Mouse (Mus musculus): ENCODE measurements around the gene Adcy6. TPM values are rescaled to one million over a fixed set of nuclear protein-coding genes. Genes with fewer than 3 reads are reported as not detected.
A peak's percentile ranks its signal among the peaks of the same experiment; 100 is the strongest.

The Adcy6 gene
- polyA plus RNA-seq, 1 experiment from 2014 or later: 18.6 TPM

DNA sequence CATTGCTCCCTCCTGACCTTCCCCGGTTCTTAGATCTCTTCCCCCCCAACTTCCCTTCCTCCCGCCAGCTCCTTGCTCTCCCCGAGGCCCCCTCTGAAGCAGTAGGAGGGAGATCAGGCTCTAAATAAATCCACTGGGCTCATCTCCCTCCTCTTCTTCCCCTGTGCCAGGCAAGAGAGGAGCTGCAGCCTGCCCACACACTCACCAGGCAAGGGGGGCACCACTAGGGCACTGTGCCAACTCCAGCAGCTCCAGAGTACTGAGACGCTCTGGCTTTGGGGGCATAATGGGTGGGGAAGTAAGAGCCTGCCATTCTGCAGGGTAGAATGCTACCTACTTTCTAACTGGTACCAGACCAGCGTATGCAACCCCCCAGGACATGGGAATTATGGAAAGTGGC is 26.6 kb upstream of the Adcy6 start:
- peaks cover 20% of the 10 kb centered on the region for H3K27me3 ChIP-seq
- H3K4me1 ChIP-seq: peaks cover 52% of the 10 kb centered on the region
- H3K9me3 ChIP-seq (replicated peaks): no peaks in the 10 kb centered on the region
- H3K9ac ChIP-seq: peak overlapping the region; percentile 94
- 49% methylated on average over 5 of the region's 5 CpGs for WGBS
- peak overlapping the region; percentile 83 for H3K4me3 ChIP-seq
- no peak overlapping the region for H3K27ac ChIP-seq
- H3K4me2 ChIP-seq (replicated peaks): peak overlapping the region; percentile 88
- H3K36me3 ChIP-seq: peaks cover 26% of the 10 kb centered on the region
- no peak for ATAC-seq (ENCODE audit: low FRiP score)

DNA sequence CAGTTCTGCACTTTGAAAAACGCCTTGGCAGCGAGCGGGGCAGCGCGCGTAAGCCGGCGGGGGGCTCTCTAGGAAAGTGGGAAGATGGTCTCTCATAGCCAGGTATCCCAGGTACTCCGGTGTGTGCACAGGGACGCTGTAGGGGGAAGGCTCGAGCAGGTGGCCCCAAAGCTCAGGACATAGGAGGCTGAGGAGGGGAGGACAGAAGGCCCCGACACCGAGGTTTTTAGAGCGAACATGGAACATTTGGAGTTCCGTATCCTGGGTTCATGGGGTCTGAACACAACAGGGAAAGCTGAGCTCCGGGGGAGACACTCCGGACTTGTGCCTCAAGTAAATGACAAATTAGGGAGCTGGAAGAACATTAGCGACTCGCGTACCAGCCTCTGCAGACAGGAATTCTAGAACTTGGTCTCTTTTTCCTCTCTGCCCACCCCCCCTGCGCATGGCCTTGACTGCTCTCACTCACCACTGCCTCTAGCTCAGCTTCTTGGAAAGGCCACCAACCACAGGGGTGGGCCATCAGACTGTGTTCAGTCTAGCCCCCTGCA is 25.5 kb upstream of the Adcy6 start:
- peaks cover 31% of the 10 kb centered on the region for H3K27me3 ChIP-seq
- H3K9ac ChIP-seq: peak overlapping the region; percentile 94
- peak; percentile 4; the same call in 1 of the 2 replicates for ATAC-seq (ENCODE audit: low FRiP score)
- H3K4me3 ChIP-seq: peak overlapping the region; percentile 83
- WGBS: 1% methylated on average over 21 of the region's 21 CpGs
- H3K36me3 ChIP-seq: peaks cover 14% of the 10 kb centered on the region
- peak overlapping the region; percentile 99 for H3K27ac ChIP-seq
- peak overlapping the region; percentile 88 for H3K4me2 ChIP-seq (replicated peaks)
- peaks cover 61% of the 10 kb centered on the region for H3K4me1 ChIP-seq
- H3K9me3 ChIP-seq (replicated peaks): no peaks in the 10 kb centered on the region

DNA sequence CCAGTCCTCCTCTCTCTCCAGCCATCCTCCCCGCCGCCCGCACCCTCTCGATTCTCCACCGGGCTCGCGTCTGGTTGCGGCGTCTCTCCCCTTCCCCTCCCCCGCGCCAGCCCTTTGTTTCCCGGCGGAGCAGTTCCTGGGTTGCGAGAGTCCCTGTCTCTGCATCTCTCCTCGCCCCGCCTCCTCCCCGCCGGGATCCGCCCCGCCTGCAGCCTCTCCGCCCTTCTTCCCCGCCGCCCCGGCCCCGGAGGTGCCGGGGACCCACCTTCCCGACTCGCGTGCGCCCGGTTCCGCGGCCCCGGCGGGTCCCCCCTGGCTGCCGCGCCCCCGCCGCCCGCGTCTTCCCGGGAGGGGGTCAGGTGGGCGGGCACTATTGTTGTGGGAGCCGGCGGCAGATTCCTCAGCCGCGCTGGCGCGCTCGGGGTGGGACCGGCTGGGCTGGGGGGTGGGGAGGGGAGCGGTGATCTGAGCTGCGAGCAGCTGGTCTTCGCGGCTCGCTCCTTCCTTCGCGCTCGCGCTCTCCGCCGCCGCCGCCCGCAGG is 24.7 kb upstream of the Adcy6 start:
- WGBS: 2% methylated on average over 51 of the region's 65 CpGs
- H3K9me3 ChIP-seq (replicated peaks): no peaks in the 10 kb centered on the region
- peaks cover 39% of the 10 kb centered on the region for H3K27me3 ChIP-seq
- H3K9ac ChIP-seq: peak overlapping the region; percentile 94
- peaks cover 66% of the 10 kb centered on the region for H3K4me1 ChIP-seq
- H3K36me3 ChIP-seq: peaks cover 7% of the 10 kb centered on the region; the same call in 1 of the 2 replicates
- peak overlapping the region; percentile 83 for H3K4me3 ChIP-seq
- peak overlapping the region; percentile 88 for H3K4me2 ChIP-seq (replicated peaks)
- peak; percentile 77 for ATAC-seq (ENCODE audit: low FRiP score)
- peak overlapping the region; percentile 99 for H3K27ac ChIP-seq

- Histone ChIP-seq H3K9me3 (replicated peaks) (no peaks in the 10 kb centered on the region), H3K9ac (peak overlapping the region; percentile 94), H3K27ac (peak overlapping the region; percentile 99), H3K27me3 (peaks cover 41% of the 10 kb centered on the region), H3K4me3 (peak overlapping the region; percentile 83), H3K4me2 (replicated peaks) (peak overlapping the region; percentile 88), H3K36me3 (0 out of 2 replicates have a peak, but pooled peaks cover under 1% of the 10 kb centered on the region), H3K4me1 (peaks cover 70% of the 10 kb centered on the region)
- ATAC-seq (ENCODE audit: low FRiP score): peak; percentile 11
- under 1% methylated on average over 25 of the region's 25 CpGs for WGBS
Observed at GRCm38 (mm10) chr15:98633822-98634470, 24.1 kb upstream of the Adcy6 start.

- peak overlapping the region; percentile 88 for H3K4me2 ChIP-seq (replicated peaks)
- no peaks in the 10 kb centered on the region for H3K36me3 ChIP-seq
- H3K27ac ChIP-seq: peak overlapping the region; percentile 99
- H3K27me3 ChIP-seq: peaks cover 49% of the 10 kb centered on the region
- peaks cover 79% of the 10 kb centered on the region for H3K4me1 ChIP-seq
- ATAC-seq (ENCODE audit: low FRiP score): no peak
- peak overlapping the region; percentile 83 for H3K4me3 ChIP-seq
- H3K9me3 ChIP-seq (replicated peaks): no peaks in the 10 kb centered on the region
- peak overlapping the region; percentile 94 for H3K9ac ChIP-seq
- 3% methylated on average over 4 of the region's 4 CpGs for WGBS
Observed at GRCm38 (mm10) chr15:98632921-98633320, 23.0 kb upstream of the Adcy6 start.

DNA sequence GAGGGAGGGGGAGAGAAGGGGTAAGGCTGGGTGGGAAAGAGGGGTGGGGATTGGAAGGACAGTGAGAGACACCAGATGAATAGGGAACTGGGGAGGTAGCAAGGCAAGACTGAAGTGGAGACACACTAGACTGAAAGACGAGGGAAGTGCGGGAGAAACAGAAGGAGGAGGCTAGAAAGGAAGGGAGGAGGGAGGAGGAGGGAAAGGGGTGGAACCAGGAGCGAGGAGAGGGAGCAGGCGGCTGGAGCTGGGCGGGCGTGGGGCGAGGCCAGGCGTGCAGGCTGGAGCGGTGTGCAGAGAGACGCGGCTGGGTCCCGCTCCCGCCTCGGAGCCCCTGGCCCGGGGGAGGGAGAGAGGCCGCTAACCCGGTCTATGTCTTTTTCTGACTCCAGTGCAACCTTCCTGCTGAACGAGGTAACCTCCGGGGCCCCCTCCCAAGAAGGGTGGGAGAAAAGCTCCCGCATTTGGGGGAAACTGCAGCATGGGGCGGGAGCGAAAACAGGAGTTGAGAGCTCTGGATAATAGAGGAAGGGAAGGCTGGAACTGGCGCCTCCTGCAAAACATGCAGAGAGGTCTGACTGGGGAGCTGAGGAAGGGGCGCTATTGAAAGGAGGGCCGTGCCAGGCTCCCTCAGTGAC is 22.4 kb upstream of the Adcy6 start:
- Histone ChIP-seq H3K9ac (peak overlapping the region; percentile 94), H3K9me3 (replicated peaks) (no peaks in the 10 kb centered on the region), H3K27ac (peak overlapping the region; percentile 99), H3K4me1 (peaks cover 74% of the 10 kb centered on the region), H3K4me3 (peak overlapping the region; percentile 83), H3K36me3 (no peaks in the 10 kb centered on the region), H3K27me3 (peaks cover 51% of the 10 kb centered on the region), H3K4me2 (replicated peaks) (peak overlapping the region; percentile 88)
- peak; percentile 47 for ATAC-seq (ENCODE audit: low FRiP score)
- WGBS: 1% methylated on average over 15 of the region's 25 CpGs

DNA sequence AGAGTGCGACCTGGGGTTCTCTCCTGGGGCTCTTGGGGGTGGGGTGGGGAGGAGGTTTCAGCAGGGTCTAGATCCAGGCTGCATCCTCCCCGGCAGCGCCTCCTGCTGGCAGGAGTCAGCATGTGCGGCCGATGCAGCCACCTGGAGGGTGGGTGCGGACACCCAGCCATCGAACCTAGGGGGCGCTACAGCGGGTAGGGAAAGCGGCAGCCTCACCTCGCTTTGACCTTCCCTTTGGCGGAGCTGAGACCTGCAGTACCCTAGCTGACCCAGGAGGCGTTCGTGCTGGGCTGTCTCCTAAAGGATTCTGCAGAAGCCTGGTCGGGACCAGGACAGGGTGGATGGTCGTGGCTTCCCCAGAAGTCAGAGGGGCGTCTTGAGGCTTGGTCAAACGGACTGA is 21.6 kb upstream of the Adcy6 start:
- WGBS: 0% methylated on average over 18 of the region's 18 CpGs
- Histone ChIP-seq H3K9ac (peak overlapping the region; percentile 94; the same call in 1 of the 2 replicates), H3K9me3 (replicated peaks) (no peaks in the 10 kb centered on the region), H3K36me3 (no peaks in the 10 kb centered on the region), H3K27me3 (peaks cover 51% of the 10 kb centered on the region), H3K4me1 (peaks cover 67% of the 10 kb centered on the region), H3K4me2 (replicated peaks) (peak overlapping the region; percentile 88), H3K27ac (peak overlapping the region; percentile 99), H3K4me3 (peak overlapping the region; percentile 83)
- ATAC-seq (ENCODE audit: low FRiP score): peak; percentile 3; the same call in 1 of the 2 replicates

- Histone ChIP-seq H3K9me3 (replicated peaks) (no peaks in the 10 kb centered on the region), H3K27me3 (peaks cover 51% of the 10 kb centered on the region), H3K27ac (peak within 1 kb of the TSS; percentile 99), H3K4me2 (replicated peaks) (peak within 1 kb of the TSS; percentile 88), H3K4me3 (peak within 1 kb of the TSS; percentile 83), H3K4me1 (peaks cover 62% of the 10 kb centered on the region), H3K36me3 (no peaks in the 10 kb centered on the region), H3K9ac (peak within 1 kb of the TSS; percentile 94)
- 30% methylated on average over 4 of the region's 4 CpGs for WGBS
- no peak for ATAC-seq (ENCODE audit: low FRiP score)
Observed at GRCm38 (mm10) chr15:98630540-98630939, 20.7 kb upstream of the Adcy6 start, which contains the start of gene Cacnb3. Gene Cacnb3 (plus strand): TSS chr15:98630840.

- no peaks in the 10 kb centered on the region for H3K9me3 ChIP-seq (replicated peaks)
- H3K4me2 ChIP-seq (replicated peaks): no peak overlapping the region
- no peak overlapping the region for H3K4me3 ChIP-seq
- no peaks in the 10 kb centered on the region for H3K36me3 ChIP-seq
- WGBS: 55% methylated on average over 6 of the region's 6 CpGs
- H3K4me1 ChIP-seq: peaks cover 58% of the 10 kb centered on the region
- H3K27me3 ChIP-seq: peaks cover 51% of the 10 kb centered on the region
- no peak overlapping the region for H3K9ac ChIP-seq
- no peak for ATAC-seq (ENCODE audit: low FRiP score)
- peak overlapping the region; percentile 76; the same call in 1 of the 2 replicates for H3K27ac ChIP-seq
Observed at GRCm38 (mm10) chr15:98629464-98629863, 19.6 kb upstream of the Adcy6 start.

DNA sequence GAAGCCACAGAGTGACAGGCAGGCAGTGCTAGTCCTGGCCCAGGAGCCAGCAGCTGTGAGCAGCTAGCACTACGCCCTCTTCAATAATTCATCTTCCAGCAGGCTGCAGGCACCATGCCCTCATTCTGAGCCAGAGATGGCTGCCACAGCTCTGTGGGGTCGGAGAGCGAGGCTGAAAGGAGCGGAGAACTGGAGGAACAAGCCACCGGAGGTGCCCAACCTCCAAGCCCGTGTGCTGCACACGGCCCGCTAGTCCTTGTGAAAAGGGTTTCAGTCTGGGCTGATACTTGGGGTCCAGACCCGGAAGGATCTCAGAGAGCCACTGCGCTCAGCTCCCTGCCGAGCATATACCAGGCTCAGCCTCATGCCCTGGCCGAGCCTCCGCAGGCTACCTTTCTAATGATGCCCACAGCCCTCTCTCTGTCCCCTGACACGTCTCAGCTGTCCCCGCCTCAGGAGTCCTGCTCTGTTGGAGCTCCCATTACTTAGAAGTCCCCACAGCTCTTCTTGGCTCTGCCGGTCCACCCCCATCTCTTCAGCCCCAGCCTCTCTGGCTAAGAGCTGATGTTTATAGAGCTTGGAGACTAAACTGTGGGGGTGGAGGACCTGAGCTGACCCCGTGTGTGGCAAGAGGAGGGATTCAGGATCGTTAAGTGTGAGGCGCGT is 18.8 kb upstream of the Adcy6 start:
- H3K4me2 ChIP-seq (replicated peaks): peak overlapping the region; percentile 47
- H3K27me3 ChIP-seq: peaks cover 47% of the 10 kb centered on the region
- peak overlapping the region; percentile 76 for H3K27ac ChIP-seq
- no peaks in the 10 kb centered on the region for H3K9me3 ChIP-seq (replicated peaks)
- H3K4me1 ChIP-seq: peaks cover 53% of the 10 kb centered on the region
- H3K36me3 ChIP-seq: no peaks in the 10 kb centered on the region
- peak overlapping the region; percentile 46 for H3K9ac ChIP-seq
- 10% methylated on average over 20 of the region's 20 CpGs for WGBS
- peak overlapping the region; percentile 12; the same call in 1 of the 2 replicates for H3K4me3 ChIP-seq
- 0 out of 2 replicates have a peak, but pooled peaks have one; percentile 17 for ATAC-seq (ENCODE audit: low FRiP score)

GRCm38 (mm10) chr15:98626487-98627212 is 16.8 kb upstream of the Adcy6 start:
- Histone ChIP-seq H3K4me2 (replicated peaks) (no peak overlapping the region), H3K9ac (no peak overlapping the region), H3K4me3 (no peak overlapping the region), H3K27me3 (peaks cover 36% of the 10 kb centered on the region), H3K27ac (no peak overlapping the region), H3K9me3 (replicated peaks) (no peaks in the 10 kb centered on the region), H3K4me1 (peaks cover 39% of the 10 kb centered on the region), H3K36me3 (no peaks in the 10 kb centered on the region)
- WGBS: 76% methylated on average over 7 of the region's 7 CpGs
- ATAC-seq (ENCODE audit: low FRiP score): no peak
